Comparison of ENCODE assay signal across 31 mouse cellular contexts in the genomic region with DNA sequence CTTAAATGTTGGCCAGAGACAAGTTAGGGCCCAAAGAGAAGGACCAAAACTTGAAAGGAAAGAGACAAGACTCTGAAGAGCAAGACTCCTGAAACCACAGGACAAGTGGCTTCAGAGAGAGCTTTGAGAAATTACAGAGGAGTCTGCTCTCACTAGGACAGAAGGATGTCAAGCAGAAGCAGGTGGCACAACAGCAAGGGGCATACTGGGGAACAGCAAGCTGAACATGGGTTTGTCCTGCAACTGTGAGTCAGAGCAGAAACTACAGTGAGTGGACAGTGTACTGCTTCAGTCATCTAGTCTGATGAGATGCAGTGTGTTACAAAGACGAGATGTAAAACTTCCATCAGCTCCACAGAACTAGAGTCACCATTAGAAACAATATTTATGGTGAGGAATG.
DNase-seq lines count a peak whose midpoint lies in the region; ATAC-seq and TF ChIP-seq lines count a peak whose summit lies in the region.
"Had no signal": no experiment of that assay in that cellular context is flagged by ENCODE, and none has a peak within 500 bp of the region (broad histone marks: within the 10 kb centered on the region; RNA-seq: fewer than 3 reads in every experiment).

No protein-coding gene starts in this region.

- H3K4me3 ChIP-seq in cerebellum, adult 2 months (replicated peaks; ENCODE audit: insufficient read depth, low read depth, low read length), result no peak overlapping the region
- H3K4me3 ChIP-seq in hindbrain, embryonic 12.5 days, result no peak overlapping the region
- no peak overlapping the region for H3K4me3 ChIP-seq in midbrain, embryonic 11.5 days (ENCODE audit: low read depth, low read length)
- H3K4me3 ChIP-seq: embryonic facial prominence, embryonic 10.5 days; embryonic facial prominence, embryonic 13.5 days; erythroblast, embryonic 14.5 days; forebrain, embryonic 12.5 days; forebrain, embryonic 15.5 days; heart, embryonic 12.5 days; heart, embryonic 15.5 days; hindbrain, embryonic 10.5 days had no signal

- TF ChIP-seq CTCF in cerebellum, adult 2 months (IDR thresholded peaks at IDR 0.05; ENCODE audit: borderline replicate concordance, insufficient read depth, low read depth, low read length), result no peak

- DNase-seq in cerebellum, adult 11 months, result peak; percentile 31
- no peak for DNase-seq in cerebellum, postnatal 10 days
- peak; percentile 47 to 68 for DNase-seq in cerebellum, adult 2 months
- peak; percentile 68 for DNase-seq in cerebellum, adult 9-11 months
- DNase-seq in midbrain, embryonic 11.5 days (ENCODE audit: low spot score, missing footprints), result no peak
- no peak for DNase-seq in urinary bladder, postnatal 4 days (ENCODE audit: low spot score in 2 of 2)
- DNase-seq: adrenal gland, adult 2 months; adrenal gland, postnatal 14 days; B cell, adult 2 months; embryo, embryonic 11 days; gastrocnemius, postnatal 25 days; heart, adult 18-20 months; heart, postnatal 10 days; heart, postnatal 36 days; kidney, adult 18-20 months had no signal

- ATAC-seq in hindbrain, embryonic 12.5 days (ENCODE audit: low FRiP score), result no peak
- ATAC-seq in midbrain, embryonic 11.5 days (ENCODE audit: low FRiP score), result no peak
- ATAC-seq: forebrain, embryonic 15.5 days; hindbrain, postnatal 0 days; inflammation-experienced regulatory T-cells, adult 6 months; intestine, embryonic 16.5 days; Patski had no signal

- TF ChIP-seq POLR2A in cerebellum, adult 2 months (IDR thresholded peaks at IDR 0.05; ENCODE audit: borderline replicate concordance, insufficient read depth, low read length), result no peak

- no peaks in the 10 kb centered on the region for H3K4me1 ChIP-seq in cerebellum, adult 2 months (ENCODE audit: control insufficient read depth, insufficient read depth, low read length)
- no peaks in the 10 kb centered on the region for H3K4me1 ChIP-seq in hindbrain, embryonic 12.5 days
- no peaks in the 10 kb centered on the region for H3K4me1 ChIP-seq in midbrain, embryonic 11.5 days (ENCODE audit: control insufficient read depth, insufficient read depth, low read length)
- H3K4me1 ChIP-seq: forebrain, embryonic 15.5 days; heart, embryonic 12.5 days; heart, embryonic 15.5 days; hindbrain, embryonic 10.5 days had no signal

- no peak overlapping the region for H3K27ac ChIP-seq in cerebellum, adult 2 months (ENCODE audit: insufficient read depth, low read length)
- no peak overlapping the region for H3K27ac ChIP-seq in hindbrain, embryonic 12.5 days
- H3K27ac ChIP-seq in midbrain, embryonic 11.5 days (ENCODE audit: low read depth, low read length), result no peak overlapping the region
- H3K27ac ChIP-seq: embryonic facial prominence, embryonic 10.5 days; embryonic facial prominence, embryonic 13.5 days; forebrain, embryonic 12.5 days; forebrain, embryonic 15.5 days; heart, embryonic 15.5 days; hindbrain, embryonic 10.5 days; hindbrain, embryonic 14.5 days; hindbrain, postnatal 0 days had no signal

- no peaks in the 10 kb centered on the region for H3K27me3 ChIP-seq in cerebellum, adult 2 months (ENCODE audit: control insufficient read depth, insufficient read depth, low read length)
- no peaks in the 10 kb centered on the region for H3K27me3 ChIP-seq in hindbrain, embryonic 12.5 days
- H3K27me3 ChIP-seq in midbrain, embryonic 11.5 days (ENCODE audit: control insufficient read depth, insufficient read depth, low read length), result no peaks in the 10 kb centered on the region
- H3K27me3 ChIP-seq: CH12.LX; embryonic facial prominence, embryonic 13.5 days; forebrain, embryonic 12.5 days; forebrain, embryonic 15.5 days; heart, embryonic 12.5 days; heart, embryonic 15.5 days; Patski had no signal

- 34% methylated on average over 1 of the region's 1 CpGs for WGBS in cerebellum, adult 2 months
- 68% methylated on average over 1 of the region's 1 CpGs for WGBS in hindbrain, embryonic 12.5 days
- 75% methylated on average over 1 of the region's 1 CpGs for WGBS in midbrain, embryonic 11.5 days

- H3K9ac ChIP-seq in hindbrain, embryonic 12.5 days, result no peak overlapping the region
- H3K9ac ChIP-seq in midbrain, embryonic 11.5 days (ENCODE audit: low read length), result no peak overlapping the region
- H3K9ac ChIP-seq: embryonic facial prominence, embryonic 13.5 days; forebrain, embryonic 12.5 days; forebrain, embryonic 15.5 days; heart, embryonic 12.5 days; heart, embryonic 15.5 days; hindbrain, embryonic 14.5 days had no signal

- H3K36me3 ChIP-seq in hindbrain, embryonic 12.5 days, result no peaks in the 10 kb centered on the region
- H3K36me3 ChIP-seq in midbrain, embryonic 11.5 days (ENCODE audit: control insufficient read depth, insufficient read depth, low read length), result no peaks in the 10 kb centered on the region
- H3K36me3 ChIP-seq: embryonic facial prominence, embryonic 10.5 days; embryonic facial prominence, embryonic 13.5 days; forebrain, embryonic 12.5 days; forebrain, embryonic 15.5 days; G1E; heart, embryonic 12.5 days; heart, embryonic 15.5 days; hindbrain, embryonic 10.5 days had no signal

- no peaks in the 10 kb centered on the region for H3K9me3 ChIP-seq in hindbrain, embryonic 12.5 days (replicated peaks)
- no peaks in the 10 kb centered on the region for H3K9me3 ChIP-seq in midbrain, embryonic 11.5 days (ENCODE audit: control insufficient read depth, low read length)
- H3K9me3 ChIP-seq: embryonic facial prominence, embryonic 10.5 days; embryonic facial prominence, embryonic 13.5 days; forebrain, embryonic 12.5 days; forebrain, embryonic 15.5 days; heart, embryonic 12.5 days; heart, embryonic 15.5 days; hindbrain, embryonic 10.5 days had no signal

- no peak overlapping the region for H3K4me2 ChIP-seq in hindbrain, embryonic 12.5 days (replicated peaks)
- no peak overlapping the region for H3K4me2 ChIP-seq in midbrain, embryonic 11.5 days
- H3K4me2 ChIP-seq: embryonic facial prominence, embryonic 13.5 days; forebrain, embryonic 12.5 days; forebrain, embryonic 15.5 days; heart, embryonic 12.5 days; heart, embryonic 15.5 days; hindbrain, embryonic 14.5 days had no signal

Comparison
In these comparisons a context has a peak if more than half of its experiments do, and no peak if none do; other contexts are left out.
1. DNase-seq: peak in cerebellum, adult 11 months (single experiment), cerebellum, adult 2 months (2 of 2) and cerebellum, adult 9-11 months (single experiment); none in cerebellum, postnatal 10 days (0 of 2), midbrain, embryonic 11.5 days (single experiment) and urinary bladder, postnatal 4 days (0 of 2).